Mouse (Mus musculus) monocyte, adult 5-6 weeks (primary cell): ENCODE results near the gene Sgsm1. TPM values are rescaled to one million over a fixed set of nuclear protein-coding genes. Genes with fewer than 3 reads are reported as not detected.

Experiments
- ATAC-seq: fragments of 153-309, 156-312 bp; replicated peaks from 2 replicates; pipeline ENCODE4 v1.8.0; 2017; ENCODE audit warnings: mild to moderate bottlenecking; ENCODE audit not compliant: low TSS enrichment, insufficient number of reproducible peaks, severe bottlenecking, poor library complexity, low FRiP score
- total RNA-seq: library from RNA; stranded (forward); fragments of 200-1000, 200-491, 200-594 nt; gene quantifications from 3 replicates; pipeline ENCODE4 v1.2.3, GENCODE M21; 2017

The Sgsm1 gene
- total RNA-seq, 1 experiment from 2014 or later, result not detected

DNA sequence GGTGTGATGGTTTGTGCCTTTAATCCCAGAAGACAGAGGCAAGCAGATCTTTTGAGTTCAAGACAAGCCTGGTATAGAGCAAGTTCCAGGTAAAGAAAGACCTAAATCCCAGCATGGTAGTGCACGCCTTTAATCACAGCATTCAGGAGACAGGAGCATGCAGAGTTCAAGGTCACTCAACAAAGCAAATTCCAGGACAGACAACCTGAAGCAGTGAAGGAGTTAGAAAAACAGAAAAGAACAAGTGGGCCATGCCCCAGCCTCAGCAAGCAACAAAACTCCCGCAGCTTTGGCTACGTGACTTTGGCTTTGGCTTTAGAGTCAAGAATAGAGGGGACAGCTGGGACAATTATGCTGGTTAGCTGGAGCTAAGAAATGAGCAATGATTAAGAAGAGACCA is 19.6 kb upstream of the Sgsm1 start:
- no peak for ATAC-seq

DNA sequence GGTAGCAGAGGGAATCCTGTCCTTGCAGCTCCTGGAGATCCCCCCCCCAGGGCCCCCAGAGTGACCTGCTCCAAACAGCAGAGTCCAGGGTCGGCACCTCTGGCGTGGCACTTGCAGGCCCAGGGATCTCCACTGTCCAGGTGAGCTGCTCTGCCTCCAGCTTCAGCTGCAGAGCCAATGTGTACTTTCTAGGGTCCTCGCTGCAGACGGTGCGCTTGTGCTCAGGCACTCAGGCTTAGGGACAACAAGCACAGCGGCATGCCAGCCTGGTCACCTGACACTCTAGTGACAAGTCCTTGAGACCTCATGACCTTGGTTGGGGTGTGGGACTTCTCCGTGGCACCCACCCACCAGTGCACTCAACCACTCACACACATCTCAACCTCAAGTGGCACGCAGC is 18.9 kb upstream of the Sgsm1 start:
- ATAC-seq, result no peak

DNA sequence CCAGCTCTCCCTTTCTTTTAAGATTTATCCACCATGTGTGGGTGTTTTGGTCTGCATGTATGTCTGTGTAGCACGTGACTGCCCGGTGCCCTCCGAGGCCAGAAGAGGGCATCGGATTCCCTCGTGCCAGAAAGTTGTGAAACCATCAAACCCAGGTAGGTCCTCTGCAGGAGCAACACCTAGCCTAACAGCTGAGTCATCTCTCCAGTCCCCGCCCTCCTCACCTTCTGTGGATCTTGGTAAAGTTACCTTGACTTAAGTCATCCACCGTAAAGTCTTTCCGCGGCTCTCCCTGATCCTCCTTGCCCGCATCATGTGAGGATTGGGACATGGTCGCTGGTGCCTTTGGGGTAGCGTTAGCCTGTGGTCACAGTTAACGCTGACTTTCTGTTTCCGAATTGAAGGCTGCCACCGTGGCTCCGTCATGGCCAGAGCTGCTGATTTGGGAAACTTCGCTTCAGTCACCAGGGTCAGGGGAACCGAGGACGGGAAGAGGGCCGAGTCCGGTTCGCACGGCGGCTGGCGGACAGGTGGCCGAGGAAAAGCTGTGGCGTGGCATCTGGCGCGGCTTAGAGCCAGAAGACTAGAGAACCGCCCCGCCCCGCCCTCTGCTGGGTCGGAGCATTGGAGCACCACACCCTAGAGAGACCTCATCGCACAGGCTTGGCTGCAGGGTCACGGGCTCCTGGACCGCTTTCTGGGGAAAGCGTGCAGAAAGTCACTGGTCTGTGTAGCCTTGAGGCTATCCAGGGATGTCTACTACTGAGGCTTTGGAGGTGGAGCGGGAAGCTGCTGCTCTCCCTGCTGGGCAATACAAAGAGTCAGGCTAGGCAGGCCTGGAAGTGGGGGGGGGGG is 13.4 kb upstream of the Sgsm1 start:
- no peak for ATAC-seq

DNA sequence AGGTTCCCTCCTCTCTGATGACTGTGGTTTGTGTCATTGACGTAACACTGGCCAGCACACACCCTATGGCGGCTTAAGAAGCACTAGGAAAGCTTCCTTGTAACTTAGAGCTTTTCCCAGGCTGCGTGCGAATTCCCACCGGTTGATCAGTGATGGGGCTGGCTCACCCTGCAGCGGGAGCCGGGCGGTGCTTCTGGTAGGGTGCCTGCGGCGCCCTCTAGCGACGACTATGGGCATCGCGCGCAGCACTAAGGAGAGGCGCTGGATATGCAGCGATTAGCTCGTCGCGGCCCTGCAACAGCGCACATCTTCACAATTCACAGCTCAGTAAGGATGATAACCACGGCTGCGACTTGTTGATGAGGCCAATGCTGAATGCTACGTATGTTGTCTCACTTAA is 3.4 kb upstream of the Sgsm1 start:
- no peak for ATAC-seq

DNA sequence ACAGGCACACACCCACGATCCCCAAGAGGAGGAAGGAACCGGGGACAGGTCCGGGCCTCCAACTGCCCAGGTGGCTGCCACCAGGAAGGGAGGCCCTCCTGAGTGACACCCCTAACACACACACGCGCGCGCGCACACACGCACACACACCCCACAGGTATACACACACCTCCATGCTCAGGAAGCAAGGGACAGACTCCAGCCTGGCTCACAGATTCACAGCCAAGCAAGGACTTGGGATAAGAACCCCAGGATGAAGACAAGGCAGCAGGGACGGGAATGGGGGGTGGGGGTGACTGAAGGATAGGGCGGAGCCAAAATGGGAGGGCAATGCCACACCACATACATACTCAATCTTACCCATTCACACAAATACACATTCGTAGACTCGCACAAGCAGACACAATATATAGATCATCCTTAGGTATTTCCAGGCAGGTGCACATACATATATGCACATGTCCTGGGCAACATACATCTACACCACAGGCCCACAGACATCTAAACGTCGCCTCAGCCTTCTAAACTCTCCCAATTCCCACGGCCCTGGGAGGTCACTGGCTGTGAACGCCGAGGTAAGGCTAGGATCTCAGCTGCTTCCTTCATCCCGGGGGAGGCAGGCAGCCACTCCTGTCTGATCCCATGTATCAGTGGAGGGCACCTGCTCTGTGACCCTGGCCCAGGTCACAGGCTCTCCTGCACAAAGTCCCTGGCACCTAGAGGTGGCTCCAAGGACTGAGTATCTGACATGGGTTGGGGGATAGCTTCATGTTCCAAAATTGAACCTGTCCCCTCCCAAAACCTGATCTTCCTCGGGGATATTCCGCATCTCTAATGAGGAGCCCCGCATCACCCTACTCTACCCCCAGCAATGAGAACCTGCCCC is 852 bp downstream of the Sgsm1 start:
- no peak for ATAC-seq

GRCm38 (mm10) chr5:113306750-113307477 is 3.7 kb downstream of the Sgsm1 start:
- no peak for ATAC-seq

GRCm38 (mm10) chr5:113304527-113304926 is 6.1 kb downstream of the Sgsm1 start:
- no peak for ATAC-seq

DNA sequence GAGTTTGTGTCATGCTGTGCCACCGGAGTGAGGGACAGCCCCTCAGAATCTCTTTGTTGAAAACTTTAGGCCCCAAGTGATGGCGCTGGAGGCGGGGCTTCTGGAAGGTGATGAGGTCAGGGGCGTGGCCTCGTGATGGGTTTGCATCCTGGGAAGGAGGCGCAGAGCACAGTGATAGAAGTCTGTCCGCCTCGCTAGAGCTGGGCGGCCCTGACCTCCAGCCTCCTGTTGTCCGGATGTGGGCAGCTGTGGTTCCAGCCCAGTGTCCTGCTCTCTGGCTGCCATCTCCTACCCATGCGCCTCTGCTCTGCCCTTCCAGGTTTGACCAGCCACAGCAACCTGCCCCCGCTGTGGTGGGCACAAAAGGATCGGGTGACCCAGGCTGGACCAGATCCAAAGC is 8.7 kb downstream of the Sgsm1 start:
- ATAC-seq, result no peak

GRCm38 (mm10) chr5:113300148-113300889 is 10.3 kb downstream of the Sgsm1 start:
- no peak for ATAC-seq

- ATAC-seq, result no peak
These were observed 11.2 kb downstream of the Sgsm1 start for GRCm38 (mm10) chr5:113299433-113299832.

GRCm38 (mm10) chr5:113298826-113299225 is 11.8 kb downstream of the Sgsm1 start:
- ATAC-seq, result no peak

DNA sequence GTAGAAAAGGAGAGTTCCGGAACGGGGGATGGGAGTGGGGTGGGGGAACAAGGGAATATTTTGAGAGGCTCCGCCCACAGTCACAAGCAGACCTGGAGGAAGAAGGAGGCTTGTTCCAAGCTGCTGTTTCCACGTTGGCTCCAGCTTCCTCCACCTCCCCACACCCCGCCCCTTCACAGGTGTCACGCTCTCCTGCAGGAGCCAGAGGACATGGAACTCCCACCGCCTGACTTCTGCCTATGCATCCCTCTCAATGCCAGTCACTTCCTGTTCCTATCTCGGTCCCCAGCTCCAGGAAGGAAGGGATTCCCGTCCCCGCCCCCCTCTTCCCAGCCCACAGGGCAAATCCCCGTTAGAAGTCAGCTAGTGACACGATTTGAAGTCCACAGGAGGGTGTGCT is 12.5 kb downstream of the Sgsm1 start:
- no peak for ATAC-seq

GRCm38 (mm10) chr5:113295791-113296190 is 14.8 kb downstream of the Sgsm1 start:
- ATAC-seq, result no peak

DNA sequence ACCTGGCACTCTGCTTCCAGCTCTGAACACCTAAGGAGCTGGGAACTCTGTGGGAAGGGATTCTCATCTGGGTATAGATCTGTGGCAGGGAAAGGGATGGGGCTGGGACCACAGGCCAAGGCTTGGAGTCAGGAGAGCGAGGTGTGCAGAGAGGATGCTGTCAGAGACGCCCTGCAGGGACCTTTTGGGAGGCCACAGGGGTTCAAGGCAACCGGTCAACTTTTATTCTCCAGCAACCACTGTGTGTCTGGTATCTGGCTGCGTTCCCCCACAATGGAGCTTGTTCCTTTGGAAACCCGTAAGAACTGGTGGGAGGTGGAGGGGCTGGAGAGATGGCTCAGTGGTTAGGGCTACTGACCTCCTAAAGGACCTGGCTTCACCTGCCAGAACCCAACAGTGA is 16.0 kb downstream of the Sgsm1 start:
- no peak for ATAC-seq

GRCm38 (mm10) chr5:113293446-113293845 is 17.1 kb downstream of the Sgsm1 start:
- no peak for ATAC-seq

- ATAC-seq, result no peak
These were observed 17.8 kb downstream of the Sgsm1 start for GRCm38 (mm10) chr5:113292832-113293231.

DNA sequence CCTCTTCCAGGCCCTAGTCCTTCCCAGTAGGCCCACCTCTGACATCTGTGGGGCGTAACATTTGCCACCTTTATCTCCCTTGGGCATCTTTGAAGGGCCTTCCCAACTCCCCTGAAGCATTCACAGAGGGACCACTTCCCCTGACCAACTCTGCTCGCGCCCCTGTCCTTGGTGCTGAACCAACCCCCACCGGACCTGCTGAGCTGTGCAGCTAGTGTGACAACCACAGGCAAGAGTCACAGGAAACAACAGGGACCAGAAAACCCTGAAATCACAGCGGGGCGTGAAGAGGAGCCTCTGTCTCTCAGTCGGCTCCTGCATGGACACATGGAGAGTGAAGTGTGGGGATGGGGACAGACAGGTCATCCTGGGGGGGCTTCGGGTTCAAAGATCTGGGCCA is 18.4 kb downstream of the Sgsm1 start:
- no peak for ATAC-seq

DNA sequence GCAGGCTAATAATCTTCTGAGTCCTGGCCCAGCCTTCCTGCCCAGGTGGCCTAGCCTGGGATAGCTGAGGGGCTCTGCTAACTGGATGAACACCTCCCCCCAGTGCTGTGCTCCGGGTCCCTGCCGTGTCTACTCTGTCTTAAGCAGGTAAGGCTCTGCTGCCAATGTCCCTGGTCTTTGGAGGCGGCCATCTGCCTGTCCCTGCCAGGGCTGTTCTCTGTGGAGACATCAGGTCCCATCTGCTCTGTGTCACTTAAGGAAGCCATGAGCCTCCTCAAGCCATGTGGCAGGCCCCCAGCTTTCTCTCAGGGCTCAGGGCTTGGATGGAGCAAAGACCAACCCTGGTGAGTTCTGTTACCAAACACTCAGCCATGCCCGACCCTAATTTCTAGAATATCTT is 19.5 kb downstream of the Sgsm1 start:
- no peak for ATAC-seq

- no peak for ATAC-seq
These were observed 20.4 kb downstream of the Sgsm1 start for GRCm38 (mm10) chr5:113290149-113290548.
